Mouse (Mus musculus) left cerebral cortex, postnatal 4 days (tissue): ENCODE measurements at regions not wholly inside any gene's neighbourhood (a gene's known extent, or its start where the extent isn't known, plus 50 kb on each side); places are given as distances from the start of the nearest gene placed in this dataset. TPM values are rescaled to one million over a fixed set of nuclear protein-coding genes. Genes with fewer than 3 reads are reported as not detected.

Experiments used
- DNase-seq: peaks from one replicate; pipeline ENCODE4 v3.0.0-alpha.2; 2022
- intact Hi-C: fragments of 180-260 bp; cut with DNase I; formaldehyde crosslinking; loops from one replicate; pipeline ENCODE4 v1.15.1; 2025
- microRNA-seq: library from miRNA; unstranded; fragments of <30 nt; microRNA quantifications from one replicate; pipeline ENCODE4 v1.2.0, GENCODE M21; 2022

- intact Hi-C loops, result no loop called here
- no peak for DNase-seq
These were observed 647.3 kb upstream of the Pabpc4l start for GRCm38 (mm10) chr3:47095288-47095687.

- intact Hi-C loops, result no loop called here
- DNase-seq, result no peak
These were observed 603.5 kb upstream of the Pabpc4l start for GRCm38 (mm10) chr3:47051563-47051962.

DNA sequence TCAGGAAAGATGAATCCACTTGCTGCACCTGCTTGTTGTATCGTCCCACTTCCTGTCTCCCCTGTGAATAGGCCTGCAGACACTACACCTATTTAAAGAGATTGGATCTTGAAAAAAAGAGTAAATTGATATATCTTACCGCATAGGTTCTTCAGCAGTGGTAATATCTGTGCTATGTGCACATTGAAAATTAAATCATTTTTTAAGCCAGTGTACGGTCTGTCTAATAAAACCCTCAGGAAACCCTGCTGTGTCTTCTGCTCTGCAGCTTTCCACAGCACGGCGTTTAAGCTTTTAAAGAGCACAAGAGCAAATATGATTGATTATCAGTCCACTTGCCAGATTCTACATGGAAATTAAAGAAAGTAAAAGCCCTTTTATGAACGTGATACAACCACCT, 577.7 kb upstream of the Pabpc4l start:
- DNase-seq, result no peak
- intact Hi-C loops, result no loop called here

DNA sequence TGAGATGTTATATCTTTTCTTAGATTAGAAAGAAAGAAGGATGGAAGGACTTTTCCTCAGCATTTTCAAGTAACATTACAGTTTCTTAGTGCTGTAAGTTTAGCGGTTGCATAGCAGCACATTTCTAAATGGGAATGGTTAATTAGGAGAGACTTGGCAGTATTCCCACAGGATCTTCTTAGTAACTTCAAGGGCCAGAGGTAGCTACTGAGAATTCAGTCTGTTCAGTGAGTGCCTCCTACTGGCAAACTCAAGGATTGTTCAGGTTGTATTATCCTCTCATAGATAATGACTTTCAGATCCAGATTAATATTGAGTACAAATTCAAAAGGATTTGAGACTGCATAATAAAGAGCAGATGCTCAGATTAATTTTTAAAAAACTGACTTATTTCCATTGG, 571.3 kb upstream of the Pabpc4l start:
- no peak for DNase-seq

DNA sequence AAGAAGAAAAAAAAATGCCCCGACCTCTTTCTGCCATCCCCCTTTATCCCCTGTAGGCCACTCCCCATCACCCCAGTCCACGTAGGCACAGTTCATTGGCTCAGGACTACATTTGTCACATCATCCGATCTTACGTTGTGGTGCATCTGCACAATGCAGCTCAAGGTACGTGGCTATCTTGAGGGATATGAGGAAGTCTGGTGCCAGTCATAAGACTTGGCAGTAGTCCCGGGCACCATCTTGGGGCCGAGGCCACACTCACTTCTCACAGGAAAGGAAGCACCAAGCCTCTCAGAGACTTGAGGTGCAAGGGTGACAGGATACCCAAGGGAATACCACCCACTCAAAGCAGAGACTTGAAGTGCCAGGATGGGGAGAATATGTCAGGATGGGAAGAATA, 570.5 kb upstream of the Pabpc4l start:
- DNase-seq, result no peak
- intact Hi-C loops, result no loop called here

More for the DNA sequence above, 571.3 kb upstream of the Pabpc4l start:
- intact Hi-C loops, result no loop called here

DNA sequence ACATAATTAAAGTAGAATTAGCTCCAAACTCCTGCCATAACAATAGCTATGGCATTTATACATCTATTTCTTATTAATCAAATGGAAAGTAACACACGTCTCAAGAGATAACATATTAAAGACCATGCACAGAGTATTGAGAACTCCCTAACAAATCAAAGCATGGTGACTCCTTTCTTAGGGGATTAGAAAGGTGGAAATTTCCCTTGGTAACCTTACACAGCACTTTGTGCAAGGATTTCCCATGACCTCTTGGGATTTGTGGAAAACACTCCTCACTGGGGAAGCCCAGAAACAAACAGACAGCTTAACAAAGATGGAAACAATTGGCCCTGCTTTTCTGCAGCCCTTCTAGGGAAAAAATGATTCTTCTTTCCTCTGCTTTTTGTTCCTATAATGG, 562.4 kb upstream of the Pabpc4l start:
- intact Hi-C loops, result no loop called here
- DNase-seq, result no peak

DNA sequence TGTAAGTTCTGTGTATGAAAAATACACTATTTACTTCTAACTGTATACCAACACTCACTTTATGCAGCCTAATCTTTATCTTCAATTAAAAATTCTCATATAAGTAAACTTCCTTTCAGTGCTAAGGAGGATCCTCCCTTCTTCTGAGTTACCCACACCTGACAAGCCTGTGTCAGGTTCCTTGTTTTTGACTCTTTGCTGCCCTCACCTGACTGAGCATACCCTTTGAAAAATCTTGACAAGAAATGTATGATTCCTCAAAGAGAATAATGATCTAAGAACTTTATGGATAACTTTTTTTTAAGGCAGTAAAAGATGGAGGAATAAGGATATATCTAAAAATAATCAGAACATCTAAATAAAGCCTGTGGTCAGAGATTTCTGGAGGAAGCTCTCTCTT, 550.9 kb upstream of the Pabpc4l start:
- intact Hi-C loops, result no loop called here
- no peak for DNase-seq

DNA sequence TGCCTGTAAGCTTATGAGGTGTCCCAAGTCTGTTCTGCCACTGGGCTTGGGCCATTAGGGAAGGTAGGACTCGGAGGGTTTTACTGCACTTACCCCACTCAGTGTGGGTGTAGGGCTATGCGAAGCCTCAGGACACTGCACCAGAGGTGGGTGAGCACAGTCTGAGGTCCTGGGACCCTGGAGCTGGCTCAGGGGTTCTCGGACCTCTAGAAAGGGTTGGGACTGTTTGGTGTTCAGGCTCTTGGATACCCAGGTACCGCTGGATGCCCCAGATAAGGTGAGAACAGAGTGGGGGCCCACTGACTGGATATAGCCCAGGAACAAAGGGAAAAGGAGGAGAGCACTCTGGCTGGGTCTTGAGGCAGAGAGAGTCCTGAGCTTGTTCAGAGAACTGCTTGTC, 522.7 kb upstream of the Pabpc4l start:
- no peak for DNase-seq
- intact Hi-C loops, result no loop called here

- DNase-seq, result no peak
- intact Hi-C loops, result no loop called here
These were observed 522.0 kb upstream of the Pabpc4l start for GRCm38 (mm10) chr3:46970000-46970399.

GRCm38 (mm10) chr3:46951391-46951790, 503.4 kb upstream of the Pabpc4l start:
- intact Hi-C loops, result no loop called here
- no peak for DNase-seq

GRCm38 (mm10) chr3:46937751-46938150, 489.7 kb upstream of the Pabpc4l start:
- intact Hi-C loops, result no loop called here
- DNase-seq, result peak; percentile 0

DNA sequence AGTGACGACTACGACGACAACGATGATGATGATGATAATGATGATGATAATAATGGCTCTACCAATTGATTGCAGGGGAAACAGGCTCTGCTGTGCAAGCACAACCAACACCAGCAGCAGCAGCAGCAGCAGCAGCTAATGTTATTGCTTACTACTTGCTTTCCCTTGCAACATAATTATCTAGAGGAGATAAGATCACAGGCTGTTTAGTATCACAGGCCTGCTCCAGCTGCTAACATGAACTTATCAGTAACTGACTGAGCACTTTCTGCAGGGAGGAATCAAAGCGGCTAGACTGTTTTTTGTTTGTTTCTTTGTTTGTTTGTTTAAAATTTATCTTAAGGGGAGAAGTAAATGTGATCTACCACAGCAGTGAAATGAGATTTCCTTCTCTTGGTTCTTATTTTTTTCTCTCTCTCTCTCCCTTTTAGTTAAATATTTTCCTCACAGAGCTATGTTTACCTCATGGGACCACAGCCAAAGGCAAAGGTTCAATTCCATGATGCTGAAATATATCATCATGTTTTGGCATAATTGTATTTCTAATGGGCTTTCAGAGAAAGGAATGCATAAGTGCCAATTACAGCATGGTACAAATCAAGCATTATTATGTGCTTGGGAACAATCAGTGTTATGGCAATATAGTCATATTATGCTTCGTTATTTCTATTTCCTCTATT, 443.2 kb upstream of the Pabpc4l start:
- intact Hi-C loops, result no loop called here
- no peak for DNase-seq

DNA sequence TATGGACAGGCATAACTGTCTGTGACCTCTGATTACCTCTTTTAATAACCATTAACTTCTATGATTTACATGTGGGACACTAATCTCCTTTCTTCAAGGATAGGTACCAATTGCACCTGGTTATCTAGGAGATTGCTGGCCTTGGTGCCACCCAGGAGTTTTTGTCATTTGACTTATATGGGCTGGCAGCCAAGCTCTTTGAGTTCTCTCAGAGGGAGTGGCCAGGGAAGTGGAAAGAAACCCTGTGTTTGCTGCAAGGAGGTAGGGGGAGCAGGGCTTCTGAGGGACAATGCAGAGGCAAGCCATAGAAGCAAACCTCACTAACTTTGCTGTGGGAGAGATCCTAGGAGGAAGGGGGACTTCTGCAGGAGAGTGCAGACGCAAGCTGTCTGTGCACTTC, 427.8 kb upstream of the Pabpc4l start:
- intact Hi-C loops, result no loop called here
- DNase-seq, result no peak

DNA sequence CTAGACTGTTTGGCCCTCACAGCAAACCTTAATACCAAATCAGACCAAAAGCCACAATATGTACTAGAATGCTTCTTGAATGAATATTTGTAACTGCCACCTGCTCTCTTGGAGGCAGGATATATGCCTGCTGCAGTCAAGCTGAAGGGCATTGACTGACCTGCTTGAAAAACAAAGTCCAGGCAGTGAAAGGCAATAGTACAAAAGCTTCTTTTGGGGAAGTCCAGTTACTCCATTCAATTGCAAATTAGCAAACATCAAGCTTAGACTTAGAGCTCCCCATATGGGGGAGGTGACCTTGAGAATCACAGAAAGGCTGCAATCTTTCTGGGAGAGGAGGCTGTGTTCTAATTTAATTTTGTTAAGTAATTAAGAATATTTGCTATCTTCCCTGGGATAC, 422.9 kb upstream of the Pabpc4l start:
- intact Hi-C loops, result no loop called here
- DNase-seq, result no peak

- intact Hi-C loops, result no loop called here
- DNase-seq, result no peak
These were observed 421.7 kb upstream of the Pabpc4l start for GRCm38 (mm10) chr3:46869576-46870295.

DNA sequence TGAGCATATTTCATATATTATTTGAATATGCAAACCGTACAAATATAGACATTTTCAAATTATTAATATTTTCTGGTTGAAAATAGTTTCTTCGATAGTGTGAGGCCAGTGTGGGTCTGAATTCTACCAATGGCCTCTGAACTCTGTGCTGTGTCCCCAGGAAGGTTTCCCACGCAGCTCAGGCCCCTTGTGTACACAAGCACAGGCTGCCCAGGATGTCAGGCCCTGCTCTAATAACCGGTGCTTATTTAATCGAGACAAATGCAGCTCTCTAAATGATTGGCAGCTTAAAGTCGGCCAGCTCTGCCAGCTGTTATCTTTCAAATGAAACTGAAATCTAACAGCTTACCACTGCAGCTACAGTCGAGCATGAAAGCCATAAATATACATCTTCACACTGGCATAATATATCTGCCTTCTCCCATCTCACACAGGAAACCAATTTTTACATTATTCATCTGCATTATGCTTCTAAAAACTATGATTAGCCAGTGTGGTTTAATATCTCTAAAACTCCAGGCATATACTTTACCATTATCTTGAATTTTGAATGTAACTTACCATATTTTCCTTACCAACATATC, 400.5 kb upstream of the Pabpc4l start:
- intact Hi-C loops, result no loop called here
- DNase-seq, result no peak

DNA sequence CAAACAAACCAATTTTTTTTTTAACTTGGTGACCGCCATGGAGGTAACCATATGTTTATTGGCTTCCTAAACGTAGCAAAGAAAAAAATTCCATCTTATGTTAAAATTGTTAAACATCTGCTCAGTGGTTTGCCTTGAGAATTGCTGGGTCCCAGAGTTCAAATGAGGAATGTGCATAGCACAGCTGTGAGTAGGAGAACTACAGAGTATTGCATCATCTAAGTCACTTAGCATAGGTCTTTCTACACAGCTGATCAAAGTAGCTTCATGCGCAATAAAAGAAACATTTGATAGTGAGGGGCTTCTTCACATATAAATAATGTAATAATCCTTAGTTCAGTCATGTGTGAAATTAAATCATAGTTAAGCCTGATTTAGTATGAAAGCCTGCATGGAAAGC, 380.7 kb upstream of the Pabpc4l start:
- intact Hi-C loops, result no loop called here
- DNase-seq, result no peak

Small RNA genes lying in the stretch of these regions (microRNA-seq; reads per million reads assigned to microRNA genes)
- not detected for gene Mir6379
